Mouse (Mus musculus) heart, adult 2 months (tissue): ENCODE results near the gene Prap1. TPM values are rescaled to one million over a fixed set of nuclear protein-coding genes. Genes with fewer than 3 reads are reported as not detected.
"Not testable (repeated sequence)": the region's sequence is repeated elsewhere in the genome, so short reads cannot be mapped to it uniquely, and the experiment has no call there.

Experiments used
- DNase-seq, 2 experiments: peaks; one replicate each; pipeline ENCODE4 v3.0.0; 2021
- H3K27ac ChIP-seq: fragments of 200-600 bp; 2 replicates; pipeline ENCODE4 v1.8.1; 2022
- H3K27me3 ChIP-seq: fragments of 200-500 bp; 2 replicates; pipeline ENCODE4 v1.6.1; 2012; ENCODE audit warnings: mild to moderate bottlenecking, low read length, inconsistent platforms, mixed read lengths; ENCODE audit not compliant: control insufficient read depth, insufficient read depth
- H3K36me3 ChIP-seq: fragments of 200-500 bp; 2 replicates; pipeline ENCODE4 v1.6.1; 2012; ENCODE audit warnings: low read length, inconsistent platforms; ENCODE audit not compliant: control insufficient read depth, insufficient read depth
- H3K4me1 ChIP-seq: fragments of 200-500 bp; 2 replicates; pipeline ENCODE4 v1.6.1; 2011; ENCODE audit warnings: low read length; ENCODE audit not compliant: control insufficient read depth, insufficient read depth
- H3K4me3 ChIP-seq: fragments of 200-600 bp; 2 replicates; pipeline ENCODE4 v1.8.1; 2022
- H3K79me2 ChIP-seq: fragments of 200-500 bp; replicated peaks from 2 replicates; pipeline ENCODE4 v1.6.1; 2012; ENCODE audit warnings: mild to moderate bottlenecking, inconsistent platforms, low read length, moderate library complexity, mixed read lengths; ENCODE audit not compliant: control insufficient read depth, insufficient read depth
- H3K9ac ChIP-seq: fragments of 200-500 bp; 2 replicates; pipeline ENCODE4 v1.6.1; 2012; ENCODE audit warnings: low read depth, mild to moderate bottlenecking, control low read depth, inconsistent platforms, low read length, mixed read lengths
- CTCF ChIP-seq: fragments of 200-600 bp; IDR thresholded peaks from 2 replicates; pipeline ENCODE4 v1.8.1; 2022; ENCODE audit warnings: antibody characterized with exemption, mild to moderate bottlenecking, moderate library complexity
- EP300 ChIP-seq: fragments of 200-500 bp; IDR thresholded peaks from 2 replicates; pipeline ENCODE4 v1.6.1; 2011; ENCODE audit warnings: low read depth, low read length, control low read depth; ENCODE audit not compliant: insufficient read depth
- POLR2A ChIP-seq: fragments of 200-500 bp; IDR thresholded peaks from 2 replicates; pipeline ENCODE4 v1.6.1; 2011; ENCODE audit warnings: mild to moderate bottlenecking, low read depth, low read length, control low read depth; ENCODE audit not compliant: insufficient read depth
- WGBS: fragments of 180-500 bp; shearing (Covaris S2); methylation state at CpG from one replicate; pipeline ENCODE4 v1.1.7; 2018; 5-methylcytosine and 5-hydroxymethylcytosine counted together
- intact Hi-C: fragments of 180-260 bp; cut with DNase I; formaldehyde crosslinking; loops from one replicate; pipeline ENCODE4 v1.15.1; 2025
- polyA plus RNA-seq: library from polyadenylated mRNA; depleted of rRNA; stranded (reverse); fragments of >200 nt; gene quantifications from 2 replicates; pipeline ENCODE4 v1.2.3, GENCODE M21; 2012
- total RNA-seq, 2 experiments: library from RNA; stranded (reverse); gene quantifications; 2 replicates each; pipeline ENCODE4 v1.2.3; 2021

The Prap1 gene
- total and polyA plus RNA-seq, 3 experiments = 0.27 TPM; not detected in 2

GRCm38 (mm10) chr7:140124382-140124781, 31.2 kb downstream of the Prap1 start:
- Histone ChIP-seq H3K27ac (no peak overlapping the region), H3K9ac (no peak overlapping the region), H3K4me3 (no peak overlapping the region), H3K36me3 (no peaks in the 10 kb centered on the region), H3K4me1 (peaks cover 3% of the 10 kb centered on the region), H3K79me2 (no peaks in the 10 kb centered on the region), H3K27me3 (no peaks in the 10 kb centered on the region)
- TF ChIP-seq POLR2A (no peak), EP300 (no peak), CTCF (no peak)
- intact Hi-C loops = no loop called here
- no peak for DNase-seq
- WGBS = 84% methylated on average over 1 of the region's 1 CpGs

- Histone ChIP-seq H3K4me3 (peak overlapping the region; percentile 99), H3K36me3 (no peaks in the 10 kb centered on the region), H3K9ac (peak overlapping the region; percentile 83), H3K79me2 (no peaks in the 10 kb centered on the region), H3K4me1 (peaks cover 3% of the 10 kb centered on the region), H3K27me3 (no peaks in the 10 kb centered on the region), H3K27ac (peak overlapping the region; percentile 80)
- 1% methylated on average over 39 of the region's 40 CpGs for WGBS
- TF ChIP-seq POLR2A (peak; percentile 72), CTCF (no peak; the same call in 1 of the 2 replicates), EP300 (0 out of 2 replicates have a peak, but pooled peaks have one; percentile 22)
- peak; percentile 94 to 96 for DNase-seq
- intact Hi-C loops = loop anchor here (1.0 kb wide), 1 partner anchor 8 kb away; no protein-coding TSS in a partner anchor
These were observed 32.3 kb downstream of the Prap1 start for GRCm38 (mm10) chr7:140125278-140126021.

- no peak for DNase-seq
- Histone ChIP-seq H3K4me3 (peak overlapping the region; percentile 99), H3K9ac (peak overlapping the region; percentile 83), H3K27me3 (no peaks in the 10 kb centered on the region), H3K79me2 (no peaks in the 10 kb centered on the region), H3K4me1 (peaks cover 3% of the 10 kb centered on the region), H3K36me3 (no peaks in the 10 kb centered on the region), H3K27ac (peak overlapping the region; percentile 80)
- WGBS = 5% methylated on average over 5 of the region's 5 CpGs
- TF ChIP-seq EP300 = no peak
- no peak for TF ChIP-seq CTCF
- TF ChIP-seq POLR2A = no peak
- intact Hi-C loops = no loop called here
These were observed 32.8 kb downstream of the Prap1 start for GRCm38 (mm10) chr7:140126022-140126350.

- H3K27me3 ChIP-seq = no peaks in the 10 kb centered on the region
- TF ChIP-seq POLR2A (no peak), EP300 (no peak), CTCF (no peak)
- intact Hi-C loops = no loop called here
- no peak overlapping the region for H3K9ac ChIP-seq
- H3K79me2 ChIP-seq = no peaks in the 10 kb centered on the region
- no peak overlapping the region for H3K27ac ChIP-seq
- H3K4me1 ChIP-seq = peaks cover 3% of the 10 kb centered on the region
- DNase-seq = no peak
- H3K4me3 ChIP-seq = no peak overlapping the region
- 87% methylated on average over 3 of the region's 3 CpGs for WGBS
- no peaks in the 10 kb centered on the region for H3K36me3 ChIP-seq
These were observed 33.7 kb downstream of the Prap1 start for GRCm38 (mm10) chr7:140126934-140127333.

- no peaks in the 10 kb centered on the region for H3K79me2 ChIP-seq
- TF ChIP-seq POLR2A (no peak), EP300 (no peak), CTCF (no peak)
- H3K36me3 ChIP-seq = no peaks in the 10 kb centered on the region
- WGBS = 78% methylated on average over 2 of the region's 2 CpGs
- DNase-seq = no peak
- H3K4me1 ChIP-seq = peaks cover 3% of the 10 kb centered on the region
- no peak overlapping the region for H3K4me3 ChIP-seq
- H3K27ac ChIP-seq = no peak overlapping the region
- no peak overlapping the region for H3K9ac ChIP-seq
- no peaks in the 10 kb centered on the region for H3K27me3 ChIP-seq
- intact Hi-C loops = no loop called here
These were observed 34.7 kb downstream of the Prap1 start for GRCm38 (mm10) chr7:140127911-140128310.

GRCm38 (mm10) chr7:140132184-140132583, 39.0 kb downstream of the Prap1 start:
- H3K27ac ChIP-seq, H3K9ac ChIP-seq, DNase-seq, H3K79me2 ChIP-seq, H3K36me3 ChIP-seq, H3K4me3 ChIP-seq, H3K4me1 ChIP-seq, intact Hi-C loops, H3K27me3 ChIP-seq: not testable (repeated sequence)
- WGBS = 92% methylated on average over 7 of the region's 7 CpGs

- H3K79me2 ChIP-seq, H3K27me3 ChIP-seq, intact Hi-C loops, H3K36me3 ChIP-seq, H3K9ac ChIP-seq, H3K4me1 ChIP-seq, DNase-seq, H3K27ac ChIP-seq, H3K4me3 ChIP-seq: not testable (repeated sequence)
- 86% methylated on average over 7 of the region's 7 CpGs for WGBS
These were observed 40.8 kb downstream of the Prap1 start for GRCm38 (mm10) chr7:140134033-140134432.
